Mouse (Mus musculus): ENCODE data around the gene Atp2c2. TPM values are rescaled to one million over a fixed set of nuclear protein-coding genes. Genes with fewer than 3 reads are reported as not detected.
A peak's percentile ranks its signal among the peaks of the same experiment; 100 is the strongest.

The Atp2c2 gene
- polyA plus RNA-seq, 1 experiment from 2014 or later = 0.12 TPM

DNA sequence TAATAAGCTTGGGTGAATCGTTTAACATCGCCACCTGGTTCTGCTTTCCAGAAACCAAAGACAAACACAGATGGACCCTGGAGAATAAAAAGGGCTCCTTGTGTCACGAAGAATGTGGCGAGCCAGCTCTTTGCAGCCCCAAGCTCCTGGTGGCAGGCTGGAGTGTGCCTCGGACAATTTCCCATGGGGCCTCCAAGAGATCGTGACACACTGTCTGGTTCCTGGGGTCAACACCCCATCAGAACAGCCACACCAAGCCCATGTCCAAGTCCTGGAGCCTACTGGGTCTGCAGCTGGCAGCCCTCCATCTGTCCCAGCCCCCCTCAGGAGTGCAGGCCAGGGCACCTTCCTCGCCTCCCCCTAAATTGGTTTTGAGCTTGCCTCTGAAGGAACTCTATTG is 78.0 kb downstream of the Atp2c2 start:
- Histone ChIP-seq H3K27ac (replicated peaks) (peak overlapping the region; percentile 49), H3K4me2 (peak overlapping the region; percentile 91), H3K4me3 (replicated peaks) (peak overlapping the region; percentile 66), H3K9ac (peak overlapping the region; percentile 68), H3K4me1 (replicated peaks) (peaks cover 27% of the 10 kb centered on the region), H3K9me3 (replicated peaks) (no peaks in the 10 kb centered on the region), H3K27me3 (0 out of 2 replicates have a peak, but pooled peaks cover 5% of the 10 kb centered on the region), H3K36me3 (replicated peaks) (no peaks in the 10 kb centered on the region)
- WGBS (ENCODE audit: insufficient replicate concordance) = 24% methylated on average over 7 of the region's 7 CpGs
- peak; percentile 17 for ATAC-seq (ENCODE audit: insufficient read depth)

DNA sequence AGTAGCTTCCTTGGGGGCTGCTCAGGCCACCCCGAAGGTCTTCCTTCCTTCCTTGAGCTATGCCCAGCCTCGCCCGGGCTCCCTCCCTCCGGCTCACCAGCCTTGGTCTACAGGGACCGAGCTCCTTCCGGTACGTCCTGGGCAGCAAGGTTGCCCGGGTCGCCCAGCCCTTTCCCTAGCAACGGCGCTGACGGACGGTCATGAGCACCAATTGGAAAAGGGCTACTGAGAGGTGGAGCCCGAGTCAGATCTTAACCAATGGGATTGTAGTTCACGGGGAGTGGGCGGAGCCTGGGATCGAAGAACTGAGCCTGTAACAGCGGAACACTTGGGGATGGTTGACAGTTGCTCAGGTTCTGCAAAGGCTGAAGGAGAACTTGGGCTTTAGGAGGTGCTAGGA is 78.5 kb downstream of the Atp2c2 start, which contains the start of gene Tldc1:
Gene Tldc1, minus strand, starts transcription at position 154 of the 400 bp plus-strand sequence.
- no peaks in the 10 kb centered on the region for H3K36me3 ChIP-seq (replicated peaks)
- H3K4me3 ChIP-seq (replicated peaks) = peak within 1 kb of the TSS; percentile 66
- under 1% methylated on average over 18 of the region's 18 CpGs for WGBS (ENCODE audit: insufficient replicate concordance)
- no peaks in the 10 kb centered on the region for H3K9me3 ChIP-seq (replicated peaks)
- H3K27me3 ChIP-seq = 0 out of 2 replicates have a peak, but pooled peaks cover 5% of the 10 kb centered on the region
- peak within 1 kb of the TSS; percentile 91 for H3K4me2 ChIP-seq
- H3K27ac ChIP-seq (replicated peaks) = peak within 1 kb of the TSS; percentile 49
- H3K9ac ChIP-seq = peak within 1 kb of the TSS; percentile 68
- peaks cover 27% of the 10 kb centered on the region for H3K4me1 ChIP-seq (replicated peaks)
- ATAC-seq (ENCODE audit: insufficient read depth) = peak; percentile 98

- Histone ChIP-seq H3K27ac (replicated peaks) (peak overlapping the region; percentile 7; the same call in 1 of the 2 replicates), H3K9ac (no peak overlapping the region), H3K4me1 (replicated peaks) (peaks cover 30% of the 10 kb centered on the region), H3K4me3 (replicated peaks) (no peak overlapping the region), H3K4me2 (peak overlapping the region; percentile 91), H3K27me3 (0 out of 2 replicates have a peak, but pooled peaks cover 5% of the 10 kb centered on the region), H3K9me3 (replicated peaks) (no peaks in the 10 kb centered on the region), H3K36me3 (replicated peaks) (no peaks in the 10 kb centered on the region)
- ATAC-seq (ENCODE audit: insufficient read depth) = no peak
- WGBS (ENCODE audit: insufficient replicate concordance) = 21% methylated on average over 14 of the region's 14 CpGs
These were observed 79.4 kb downstream of the Atp2c2 start for GRCm38 (mm10) chr8:119779013-119779737.

- Histone ChIP-seq H3K36me3 (replicated peaks) (no peaks in the 10 kb centered on the region), H3K9ac (no peak overlapping the region), H3K27me3 (0 out of 2 replicates have a peak, but pooled peaks cover 5% of the 10 kb centered on the region), H3K4me1 (replicated peaks) (peaks cover 35% of the 10 kb centered on the region), H3K4me3 (replicated peaks) (no peak overlapping the region), H3K4me2 (no peak overlapping the region), H3K9me3 (replicated peaks) (no peaks in the 10 kb centered on the region), H3K27ac (replicated peaks) (no peak overlapping the region)
- WGBS (ENCODE audit: insufficient replicate concordance) = 62% methylated on average over 9 of the region's 9 CpGs
- ATAC-seq (ENCODE audit: insufficient read depth) = no peak
These were observed 80.7 kb downstream of the Atp2c2 start for GRCm38 (mm10) chr8:119780402-119781049.

GRCm38 (mm10) chr8:119781086-119781840 is 81.5 kb downstream of the Atp2c2 start:
- H3K4me1 ChIP-seq (replicated peaks) = peaks cover 35% of the 10 kb centered on the region
- H3K27ac ChIP-seq (replicated peaks) = no peak overlapping the region
- WGBS (ENCODE audit: insufficient replicate concordance) = 52% methylated on average over 4 of the region's 4 CpGs
- no peaks in the 10 kb centered on the region for H3K36me3 ChIP-seq (replicated peaks)
- H3K9me3 ChIP-seq (replicated peaks) = no peaks in the 10 kb centered on the region
- 0 out of 2 replicates have a peak, but pooled peaks cover 5% of the 10 kb centered on the region for H3K27me3 ChIP-seq
- no peak overlapping the region for H3K9ac ChIP-seq
- no peak for ATAC-seq (ENCODE audit: insufficient read depth)
- H3K4me2 ChIP-seq = no peak overlapping the region
- no peak overlapping the region for H3K4me3 ChIP-seq (replicated peaks)

DNA sequence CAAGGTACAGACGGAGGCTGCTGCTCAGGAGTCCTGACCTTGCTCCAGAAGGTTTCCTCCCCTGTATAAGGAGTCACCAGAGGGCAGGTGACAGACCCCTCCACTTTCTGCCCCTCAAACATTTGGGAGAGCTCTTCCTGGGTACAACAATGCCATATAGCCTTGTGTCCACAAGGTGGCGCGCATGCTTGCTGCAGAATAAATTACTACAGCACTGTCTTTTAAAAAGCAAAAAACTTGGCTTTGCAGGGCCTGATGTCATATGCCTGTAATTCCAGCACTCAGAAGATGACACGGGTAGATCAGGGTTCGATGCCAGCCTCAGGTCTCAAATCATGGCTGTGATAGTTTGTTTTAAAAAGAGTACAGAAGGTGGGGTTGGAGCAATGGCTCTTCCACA is 82.9 kb downstream of the Atp2c2 start:
- Histone ChIP-seq H3K4me1 (replicated peaks) (peaks cover 27% of the 10 kb centered on the region), H3K9ac (no peak overlapping the region), H3K9me3 (replicated peaks) (no peaks in the 10 kb centered on the region), H3K27ac (replicated peaks) (no peak overlapping the region), H3K36me3 (replicated peaks) (no peaks in the 10 kb centered on the region), H3K4me3 (replicated peaks) (no peak overlapping the region), H3K4me2 (no peak overlapping the region), H3K27me3 (0 out of 2 replicates have a peak, but pooled peaks cover 5% of the 10 kb centered on the region)
- 3% methylated on average over 5 of the region's 5 CpGs for WGBS (ENCODE audit: insufficient replicate concordance)
- ATAC-seq (ENCODE audit: insufficient read depth) = no peak

- Histone ChIP-seq H3K4me3 (replicated peaks) (no peak overlapping the region), H3K27me3 (0 out of 2 replicates have a peak, but pooled peaks cover 5% of the 10 kb centered on the region), H3K4me1 (replicated peaks) (peaks cover 24% of the 10 kb centered on the region), H3K36me3 (replicated peaks) (no peaks in the 10 kb centered on the region), H3K4me2 (no peak overlapping the region), H3K9me3 (replicated peaks) (no peaks in the 10 kb centered on the region), H3K9ac (no peak overlapping the region), H3K27ac (replicated peaks) (peak overlapping the region; percentile 46; the same call in 1 of the 2 replicates)
- WGBS (ENCODE audit: insufficient replicate concordance) = 34% methylated on average over 6 of the region's 6 CpGs
- no peak for ATAC-seq (ENCODE audit: insufficient read depth)
These were observed 83.8 kb downstream of the Atp2c2 start for GRCm38 (mm10) chr8:119783579-119783978.

GRCm38 (mm10) chr8:119784141-119784574 is 84.3 kb downstream of the Atp2c2 start:
- peaks cover 18% of the 10 kb centered on the region for H3K4me1 ChIP-seq (replicated peaks)
- ATAC-seq (ENCODE audit: insufficient read depth) = 0 out of 2 replicates have a peak, but pooled peaks have one; percentile 18
- H3K27me3 ChIP-seq = 0 out of 2 replicates have a peak, but pooled peaks cover 5% of the 10 kb centered on the region
- H3K9me3 ChIP-seq (replicated peaks) = no peaks in the 10 kb centered on the region
- WGBS (ENCODE audit: insufficient replicate concordance) = 25% methylated on average over 9 of the region's 9 CpGs
- no peak overlapping the region for H3K4me2 ChIP-seq
- no peak overlapping the region for H3K4me3 ChIP-seq (replicated peaks)
- H3K27ac ChIP-seq (replicated peaks) = peak overlapping the region; percentile 46; the same call in 1 of the 2 replicates
- H3K36me3 ChIP-seq (replicated peaks) = no peaks in the 10 kb centered on the region
- H3K9ac ChIP-seq = no peak overlapping the region

- Histone ChIP-seq H3K4me1 (replicated peaks) (peaks cover 14% of the 10 kb centered on the region), H3K4me2 (no peak overlapping the region), H3K9ac (no peak overlapping the region), H3K27me3 (0 out of 2 replicates have a peak, but pooled peaks cover 5% of the 10 kb centered on the region), H3K9me3 (replicated peaks) (no peaks in the 10 kb centered on the region), H3K36me3 (replicated peaks) (no peaks in the 10 kb centered on the region), H3K4me3 (replicated peaks) (no peak overlapping the region), H3K27ac (replicated peaks) (no peak overlapping the region)
- 66% methylated on average over 7 of the region's 7 CpGs for WGBS (ENCODE audit: insufficient replicate concordance)
- no peak for ATAC-seq (ENCODE audit: insufficient read depth)
These were observed 84.9 kb downstream of the Atp2c2 start for GRCm38 (mm10) chr8:119784676-119785075.

GRCm38 (mm10) chr8:119785764-119786405 is 86.1 kb downstream of the Atp2c2 start:
- no peaks in the 10 kb centered on the region for H3K36me3 ChIP-seq (replicated peaks)
- no peak overlapping the region for H3K4me3 ChIP-seq (replicated peaks)
- H3K9me3 ChIP-seq (replicated peaks) = no peaks in the 10 kb centered on the region
- no peak overlapping the region for H3K9ac ChIP-seq
- 0 out of 2 replicates have a peak, but pooled peaks cover 5% of the 10 kb centered on the region for H3K27me3 ChIP-seq
- H3K4me2 ChIP-seq = no peak overlapping the region
- 62% methylated on average over 18 of the region's 18 CpGs for WGBS (ENCODE audit: insufficient replicate concordance)
- H3K4me1 ChIP-seq (replicated peaks) = peaks cover 21% of the 10 kb centered on the region
- no peak for ATAC-seq (ENCODE audit: insufficient read depth)
- no peak overlapping the region for H3K27ac ChIP-seq (replicated peaks)
